Mouse (Mus musculus) myocyte (in vitro differentiated cells): ENCODE measurements around the gene Arvcf. TPM values are rescaled to one million over a fixed set of nuclear protein-coding genes. Genes with fewer than 3 reads are reported as not detected.

Source experiments
- H3K27me3 ChIP-seq: one replicate; pipeline ENCODE4 v1.6.1; 2011; ENCODE audit not compliant: control insufficient read depth, insufficient read depth, insufficient read length
- H3K36me3 ChIP-seq: one replicate; pipeline ENCODE4 v1.6.1; 2011; ENCODE audit not compliant: control insufficient read depth, insufficient read depth
- H3K4me2 ChIP-seq: one replicate; pipeline ENCODE4 v1.6.1; 2011; ENCODE audit warnings: low read depth, control low read depth
- H3K4me3 ChIP-seq: one replicate; pipeline ENCODE4 v1.5.1; 2011; ENCODE audit warnings: mild to moderate bottlenecking, control low read depth, moderate library complexity
- H3K79me2 ChIP-seq: one replicate; pipeline ENCODE4 v1.6.1; 2011; ENCODE audit not compliant: control insufficient read depth, insufficient read depth
- H3ac ChIP-seq: one replicate; pipeline ENCODE4 v1.6.1; 2011; ENCODE audit not compliant: control insufficient read depth, insufficient read length
- CEBPB ChIP-seq: IDR thresholded peaks from 2 replicates; pipeline ENCODE4 v1.6.1; 2011; ENCODE audit warnings: mild to moderate bottlenecking, moderate library complexity; ENCODE audit not compliant: poor library complexity, insufficient read depth, severe bottlenecking
- E2F4 ChIP-seq: IDR thresholded peaks from one replicate; pipeline ENCODE4 v1.6.1; 2011; ENCODE audit warnings: mild to moderate bottlenecking, control low read depth, moderate library complexity; ENCODE audit not compliant: insufficient read depth
- MAX ChIP-seq: IDR thresholded peaks from one replicate; pipeline ENCODE4 v1.6.1; 2011; ENCODE audit warnings: low read depth, mild to moderate bottlenecking, control low read depth
- MYOD1 ChIP-seq, 3 experiments: IDR thresholded peaks; one replicate each; pipeline ENCODE4 v1.6.1; 2011; ENCODE audit warnings: control low read depth in 2 of 3, low read depth in 2 of 3, mild to moderate bottlenecking in 2 of 3, moderate library complexity in 1 of 3; ENCODE audit not compliant: insufficient read length in 2 of 3, control insufficient read depth in 1 of 3
- MYOG ChIP-seq, 3 experiments: IDR thresholded peaks; one replicate each; pipeline ENCODE4 v1.6.1; 2011; ENCODE audit warnings: control low read depth in 2 of 3, low read depth in 2 of 3, mild to moderate bottlenecking in 2 of 3; ENCODE audit not compliant: insufficient read length in 2 of 3, control insufficient read depth in 1 of 3, insufficient read depth in 1 of 3
- POLR2A ChIP-seq: IDR thresholded peaks from one replicate; pipeline ENCODE4 v1.6.1; 2011; ENCODE audit warnings: low read depth, mild to moderate bottlenecking, control low read depth, moderate library complexity; ENCODE audit not compliant: insufficient read length
- POLR2AphosphoS2 ChIP-seq: IDR thresholded peaks from one replicate; pipeline ENCODE4 v1.6.1; 2011; ENCODE audit warnings: low read depth, control low read depth; ENCODE audit not compliant: insufficient read length
- REST ChIP-seq: IDR thresholded peaks from one replicate; pipeline ENCODE4 v1.6.1; 2011; ENCODE audit warnings: mild to moderate bottlenecking, control low read depth, moderate library complexity; ENCODE audit not compliant: insufficient read depth, insufficient read length
- SRF ChIP-seq: IDR thresholded peaks from one replicate; pipeline ENCODE4 v1.6.1; 2011; ENCODE audit warnings: low read depth; ENCODE audit not compliant: control insufficient read depth, insufficient read length
- TCF12 ChIP-seq: IDR thresholded peaks from one replicate; pipeline ENCODE4 v1.6.1; 2011; ENCODE audit warnings: mild to moderate bottlenecking, control low read depth; ENCODE audit not compliant: poor library complexity, insufficient read depth, severe bottlenecking
- TCF3 ChIP-seq: IDR thresholded peaks from one replicate; pipeline ENCODE4 v1.6.1; 2011; ENCODE audit warnings: low read depth, control low read depth; ENCODE audit not compliant: insufficient read length
- USF1 ChIP-seq: IDR thresholded peaks from one replicate; pipeline ENCODE4 v1.6.1; 2011; ENCODE audit warnings: low read depth, mild to moderate bottlenecking, control low read depth, moderate library complexity
- polyA plus RNA-seq: library from polyadenylated mRNA; unstranded; fragments of >200 nt; fragmentation: generic; extraction: Trizol; gene quantifications from one replicate; pipeline ENCODE4 v1.2.1, GENCODE M21; 2012; ENCODE audit warnings: missing spikeins

Gene Arvcf
- polyA plus RNA-seq, 1 experiment: 7.6 TPM

DNA sequence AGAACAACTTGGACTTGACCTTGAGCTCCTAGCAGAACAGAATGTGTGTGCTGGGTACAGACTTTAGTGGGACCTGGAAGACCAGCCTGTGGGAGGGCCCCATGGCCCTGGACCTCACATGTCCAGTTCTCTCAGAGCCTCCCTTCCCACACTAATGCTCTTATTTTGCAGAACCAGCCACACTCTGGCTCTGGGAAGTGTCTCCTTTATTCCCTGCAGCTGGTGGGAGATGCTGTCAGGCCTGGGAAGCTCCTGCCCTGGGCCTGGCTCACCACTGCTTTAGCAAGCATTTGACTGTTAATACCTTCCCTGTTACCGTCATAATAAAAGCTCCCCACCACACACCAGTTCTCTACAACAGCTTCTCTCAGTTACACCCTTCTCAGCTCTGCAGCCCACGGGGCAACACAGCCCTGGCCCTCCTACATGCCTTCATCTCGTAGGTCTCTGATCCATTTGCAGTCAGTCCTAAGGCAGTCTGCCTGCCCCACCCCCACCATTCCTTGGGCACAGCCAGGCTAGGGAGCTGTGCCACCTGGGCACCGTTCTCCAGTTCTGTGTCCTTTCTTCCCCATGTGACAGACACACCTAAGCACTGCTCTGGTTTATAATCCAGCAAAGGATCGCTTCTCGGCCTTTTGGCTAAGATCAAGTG lies 12.3 kb downstream of the Arvcf start:
- H3K79me2 ChIP-seq: no peaks in the 10 kb centered on the region
- H3K4me2 ChIP-seq: no peak overlapping the region
- TF ChIP-seq TCF3 (no peak), MYOD1 (IDR thresholded peaks at IDR 0.05; ENCODE audit: control insufficient read depth in 1 of 3, insufficient read length in 2 of 3, low read depth in 2 of 3) (no peak), MAX (no peak), POLR2AphosphoS2 (no peak), REST (no peak), TCF12 (no peak)
- H3K36me3 ChIP-seq: no peaks in the 10 kb centered on the region
- H3ac ChIP-seq: no peak overlapping the region
- no peaks in the 10 kb centered on the region for H3K27me3 ChIP-seq
- H3K4me3 ChIP-seq: no peak overlapping the region

DNA sequence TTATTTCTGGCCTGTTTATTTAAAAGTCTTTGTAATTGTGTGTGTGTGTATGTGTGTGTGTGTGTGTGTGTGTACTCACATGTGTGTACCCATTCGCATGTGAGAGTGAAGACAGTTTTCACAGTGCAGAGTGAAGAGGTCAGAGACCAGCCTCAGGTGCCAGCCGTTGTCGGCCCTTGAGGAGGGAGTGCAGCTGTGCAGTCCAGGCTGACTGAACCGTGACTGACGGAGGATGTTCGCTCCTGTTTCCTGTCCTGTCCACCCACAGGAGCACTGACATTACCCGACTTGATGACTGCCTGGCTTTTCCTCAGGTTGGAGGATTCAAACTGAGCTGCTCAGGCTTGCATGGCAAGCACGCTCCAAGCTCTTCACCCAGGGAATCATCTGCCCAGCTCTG lies 15.0 kb downstream of the Arvcf start:
- Histone ChIP-seq H3K36me3 (no peaks in the 10 kb centered on the region), H3K4me2 (no peak overlapping the region), H3K79me2 (no peaks in the 10 kb centered on the region), H3K4me3 (no peak overlapping the region), H3K27me3 (no peaks in the 10 kb centered on the region), H3ac (no peak overlapping the region)
- TF ChIP-seq TCF12: no peak
- TF ChIP-seq E2F4: no peak

DNA sequence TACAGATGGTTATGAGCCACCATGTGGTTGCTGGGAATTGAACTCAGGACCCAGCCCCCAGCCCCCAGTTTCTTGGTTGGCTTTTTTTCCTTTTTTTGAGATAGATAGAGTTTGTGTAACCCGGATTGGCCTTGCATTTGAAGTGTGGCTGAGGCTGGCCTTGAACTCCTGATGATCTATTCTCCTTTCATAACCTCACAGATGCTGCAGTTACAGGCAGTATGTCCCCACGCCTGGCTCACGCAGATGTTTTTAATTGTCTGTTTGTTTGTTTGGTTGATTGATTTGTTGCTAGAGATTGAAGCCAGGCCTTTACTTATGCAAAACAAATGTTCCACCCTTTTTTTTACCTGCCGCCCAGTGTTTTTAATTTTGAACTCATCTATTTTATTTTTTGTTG lies 18.9 kb downstream of the Arvcf start:
- Histone ChIP-seq H3K27me3 (no peaks in the 10 kb centered on the region), H3ac (no peak overlapping the region), H3K36me3 (no peaks in the 10 kb centered on the region), H3K4me2 (no peak overlapping the region), H3K4me3 (no peak overlapping the region), H3K79me2 (no peaks in the 10 kb centered on the region)
- TF ChIP-seq SRF: no peak
- no peak for TF ChIP-seq POLR2A
- no peak for TF ChIP-seq CEBPB
- no peak for TF ChIP-seq E2F4
- no peak for TF ChIP-seq USF1
- no peak for TF ChIP-seq TCF3
- TF ChIP-seq MYOG (IDR thresholded peaks at IDR 0.05; ENCODE audit: control insufficient read depth in 1 of 3, insufficient read depth in 1 of 3, insufficient read length in 2 of 3, low read depth in 2 of 3): no peak
- no peak for TF ChIP-seq REST
- no peak for TF ChIP-seq MAX
- no peak for TF ChIP-seq POLR2AphosphoS2
- TF ChIP-seq MYOD1 (IDR thresholded peaks at IDR 0.05; ENCODE audit: control insufficient read depth in 1 of 3, insufficient read length in 2 of 3, low read depth in 2 of 3): no peak
- no peak for TF ChIP-seq TCF12

DNA sequence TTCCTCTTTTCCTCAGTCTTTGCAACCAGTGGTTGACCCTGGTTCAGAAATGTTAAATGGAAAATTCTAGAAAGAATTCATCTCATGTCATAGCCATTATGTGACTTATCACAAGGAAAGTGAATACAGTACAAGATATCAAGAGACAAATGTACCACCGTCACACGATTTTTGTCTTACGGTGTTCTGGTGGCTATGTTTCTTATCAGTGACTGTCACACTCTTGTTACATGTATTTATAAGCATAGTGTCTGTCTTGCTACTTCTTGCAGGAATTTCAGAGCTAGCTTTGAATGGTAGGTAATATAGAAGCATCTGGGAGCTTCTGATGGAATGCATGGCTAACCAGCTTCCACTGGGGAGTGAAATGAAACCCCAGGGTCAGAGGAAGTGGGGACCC lies 22.2 kb downstream of the Arvcf start:
- Histone ChIP-seq H3K36me3 (no peaks in the 10 kb centered on the region), H3ac (no peak overlapping the region), H3K4me3 (no peak overlapping the region), H3K27me3 (no peaks in the 10 kb centered on the region), H3K79me2 (no peaks in the 10 kb centered on the region), H3K4me2 (no peak overlapping the region)
- no peak for TF ChIP-seq POLR2A
- TF ChIP-seq TCF12: no peak
- TF ChIP-seq E2F4: no peak
- TF ChIP-seq SRF: no peak
- TF ChIP-seq MYOG (IDR thresholded peaks at IDR 0.05; ENCODE audit: control insufficient read depth in 1 of 3, insufficient read depth in 1 of 3, insufficient read length in 2 of 3, low read depth in 2 of 3): no peak
- TF ChIP-seq MYOD1 (IDR thresholded peaks at IDR 0.05; ENCODE audit: control insufficient read depth in 1 of 3, insufficient read length in 2 of 3, low read depth in 2 of 3): no peak

DNA sequence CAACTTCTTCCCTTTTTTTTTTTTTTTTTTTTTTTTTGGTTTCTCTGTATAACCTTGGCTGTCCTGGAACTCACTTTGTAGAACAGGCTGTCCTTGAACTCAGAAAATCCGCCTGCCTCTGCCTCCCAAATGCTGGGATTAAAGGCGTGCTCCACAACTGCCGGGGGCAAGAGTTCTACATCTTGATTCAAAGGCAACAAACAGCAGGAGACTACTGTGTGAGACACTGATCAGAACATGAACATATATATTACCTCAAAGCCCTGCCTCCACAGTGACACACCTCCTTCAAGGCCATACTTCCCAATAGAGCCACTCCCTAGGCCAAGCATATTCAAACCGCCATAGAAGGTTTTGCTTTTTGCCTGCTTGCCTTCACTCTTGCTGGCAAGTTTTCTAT lies 25.6 kb downstream of the Arvcf start:
- no peaks in the 10 kb centered on the region for H3K27me3 ChIP-seq
- H3K36me3 ChIP-seq: no peaks in the 10 kb centered on the region
- no peaks in the 10 kb centered on the region for H3K79me2 ChIP-seq
- no peak for TF ChIP-seq POLR2AphosphoS2
- no peak for TF ChIP-seq E2F4
- TF ChIP-seq CEBPB: no peak
- TF ChIP-seq USF1: no peak
- no peak for TF ChIP-seq MYOG (IDR thresholded peaks at IDR 0.05; ENCODE audit: control insufficient read depth in 1 of 3, insufficient read depth in 1 of 3, insufficient read length in 2 of 3, low read depth in 2 of 3)
- no peak for TF ChIP-seq TCF3
- TF ChIP-seq TCF12: no peak
- no peak for TF ChIP-seq POLR2A
- TF ChIP-seq REST: no peak
- no peak for TF ChIP-seq MAX
- no peak for TF ChIP-seq MYOD1 (IDR thresholded peaks at IDR 0.05; ENCODE audit: control insufficient read depth in 1 of 3, insufficient read length in 2 of 3, low read depth in 2 of 3)
- TF ChIP-seq SRF: no peak
- no peak overlapping the region for H3K4me2 ChIP-seq
- H3ac ChIP-seq: no peak overlapping the region
- H3K4me3 ChIP-seq: no peak overlapping the region
